Mouse (Mus musculus): Measurements from ENCODE around the gene Tmem121b. TPM values are rescaled to one million over a fixed set of nuclear protein-coding genes. Genes with fewer than 3 reads are reported as not detected.

The Tmem121b gene
- total and polyA plus RNA-seq, 3 experiments, result 0.18 TPM; not detected in 2

DNA sequence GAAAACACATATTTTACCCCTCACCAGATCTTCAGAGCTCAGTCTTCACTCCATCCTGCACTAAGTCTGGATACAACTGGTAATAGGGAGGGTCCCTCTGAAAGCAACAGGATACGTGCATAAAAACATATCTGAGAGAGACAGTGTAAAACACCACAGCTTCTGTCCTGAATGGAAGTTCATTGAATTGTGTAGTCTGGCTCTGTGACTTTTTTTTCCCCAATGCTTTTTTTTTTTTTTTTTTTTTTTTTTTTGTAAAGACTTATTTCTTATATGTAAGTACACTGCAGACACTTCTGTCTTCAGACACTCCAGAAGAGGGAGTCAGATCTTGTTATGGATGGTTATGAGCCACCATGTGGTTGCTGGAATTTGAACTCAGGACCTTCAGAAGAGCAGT lies 39.0 kb upstream of the Tmem121b start:
- Histone ChIP-seq H3K4me1 (ENCODE audit: control insufficient read depth in 1 of 2, insufficient read depth in 2 of 2, low read length in 2 of 2) (peaks cover 2 to 15% of the 10 kb centered on the region in 2 experiments), H3K4me3 (ENCODE audit: control insufficient read depth in 1 of 2, insufficient read depth in 1 of 2, low read depth in 2 of 2, low read length in 2 of 2) (no peak overlapping the region), H3K27ac (ENCODE audit: control insufficient read depth, low read depth, low read length) (no peak overlapping the region), H3K9me3 (replicated peaks; ENCODE audit: insufficient read depth, low read length) (no peaks in the 10 kb centered on the region), H3K79me2 (ENCODE audit: control insufficient read depth, insufficient read depth, low read length, poor library complexity) (peaks cover 9% of the 10 kb centered on the region), H3K36me3 (ENCODE audit: control insufficient read depth in 1 of 2, insufficient read depth in 2 of 2, low read length in 2 of 2) (peaks cover 0 to 14% of the 10 kb centered on the region in 2 experiments; a peak in 2 of 4 replicates), H3K9ac (ENCODE audit: control insufficient read depth, low read depth, low read length, poor library complexity, severe bottlenecking) (no peak overlapping the region), H3K27me3 (ENCODE audit: control insufficient read depth in 1 of 2, insufficient read depth in 2 of 2, low read length in 2 of 2) (no peaks in the 10 kb centered on the region; a peak in 1 of 4 replicates)
- DNase-seq (ENCODE audit: low read depth, low spot score), result no peak
- TF ChIP-seq POLR2AphosphoS5 (IDR thresholded peaks at IDR 0.05; ENCODE audit: borderline replicate concordance, low read depth, low read length) (no peak), ZNF384 (IDR thresholded peaks at IDR 0.05; ENCODE audit: low read depth, low read length) (peak; percentile 84), NRF1 (IDR thresholded peaks at IDR 0.05; ENCODE audit: insufficient read depth, low read depth, low read length, poor library complexity, severe bottlenecking) (no peak)

DNA sequence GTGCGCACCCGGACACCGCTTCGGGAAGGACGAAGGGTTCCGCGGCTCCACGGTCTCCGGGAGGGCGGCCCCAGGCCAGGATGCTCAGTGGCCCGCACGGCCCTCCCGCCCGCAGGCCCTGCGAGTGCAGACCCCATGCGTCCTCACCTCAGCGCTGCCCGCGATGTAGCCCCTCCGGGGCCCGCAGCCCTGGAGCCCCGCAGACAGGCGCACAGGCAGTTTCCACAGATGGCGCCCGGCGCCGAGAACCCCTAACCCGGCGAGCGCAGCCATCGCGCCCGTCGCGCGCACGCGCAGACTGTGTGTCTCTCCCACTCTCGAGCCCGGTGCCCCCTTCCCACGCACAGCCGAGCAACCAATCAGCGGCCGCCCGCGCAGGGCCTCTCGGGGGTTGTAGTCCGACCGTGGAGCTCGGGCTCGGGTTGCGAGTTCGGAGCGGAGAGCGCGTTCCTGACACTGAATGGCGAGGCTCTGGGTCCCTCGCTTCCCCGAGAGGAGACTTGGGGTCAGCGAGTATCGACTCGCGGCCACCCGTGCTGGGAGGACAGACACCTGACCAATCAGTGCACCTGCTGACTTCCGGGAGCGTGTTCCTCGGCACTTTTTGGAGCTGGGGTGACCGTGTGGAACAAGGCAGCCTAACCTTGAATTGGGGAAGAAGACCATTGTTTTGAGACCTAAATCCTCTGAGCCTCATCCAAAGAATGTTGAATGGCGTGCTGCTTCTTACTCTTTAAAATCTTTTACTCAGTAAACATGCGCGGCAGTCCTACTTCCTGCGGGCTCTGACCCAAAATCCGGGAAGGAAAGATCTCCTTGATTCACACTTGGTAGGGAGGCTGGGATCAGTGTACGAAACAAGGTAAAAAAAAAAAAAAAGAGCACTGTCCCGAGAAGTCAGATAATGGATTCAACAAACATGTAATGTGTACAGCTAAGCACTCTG lies 37.7 kb upstream of the Tmem121b start, which contains the start of gene Hdhd5:
Gene Hdhd5 (minus strand): TSS at position 300 of the 946 bp plus-strand sequence.
- peak within 1 kb of the TSS; percentile 77 for H3K9ac ChIP-seq (ENCODE audit: control insufficient read depth, low read depth, low read length, poor library complexity, severe bottlenecking)
- peaks cover 2 to 15% of the 10 kb centered on the region in 2 experiments for H3K4me1 ChIP-seq (ENCODE audit: control insufficient read depth in 1 of 2, insufficient read depth in 2 of 2, low read length in 2 of 2)
- H3K4me3 ChIP-seq (ENCODE audit: control insufficient read depth in 1 of 2, insufficient read depth in 1 of 2, low read depth in 2 of 2, low read length in 2 of 2), result peak within 1 kb of the TSS; percentile 80 to 81
- DNase-seq (ENCODE audit: low read depth, low spot score), result peak; percentile 94
- H3K27me3 ChIP-seq (ENCODE audit: control insufficient read depth in 1 of 2, insufficient read depth in 2 of 2, low read length in 2 of 2), result no peaks in the 10 kb centered on the region; a peak in 1 of 4 replicates
- H3K9me3 ChIP-seq (replicated peaks; ENCODE audit: insufficient read depth, low read length), result no peaks in the 10 kb centered on the region
- TF ChIP-seq POLR2A (IDR thresholded peaks at IDR 0.05; ENCODE audit: control insufficient read depth in 1 of 2, insufficient read depth in 1 of 2, low read depth in 1 of 2, low read length in 2 of 2, poor library complexity in 1 of 2), result peak; percentile 93 to 94
- TF ChIP-seq RCOR1 (IDR thresholded peaks at IDR 0.05; ENCODE audit: low read depth, low read length), result peak; percentile 39; the same call in 1 of the 2 replicates
- TF ChIP-seq ZNF384 (IDR thresholded peaks at IDR 0.05; ENCODE audit: low read depth, low read length), result peak; percentile 47; the same call in 1 of the 2 replicates
- 0 out of 2 replicates have a peak, but pooled peaks have one; percentile 17 for TF ChIP-seq TBP (IDR thresholded peaks at IDR 0.05; ENCODE audit: low read depth, low read length)
- peak; percentile 88 for TF ChIP-seq NRF1 (IDR thresholded peaks at IDR 0.05; ENCODE audit: insufficient read depth, low read depth, low read length, poor library complexity, severe bottlenecking)
- no peak for TF ChIP-seq GABPA (IDR thresholded peaks at IDR 0.05; ENCODE audit: low read depth, low read length)
- TF ChIP-seq POLR2AphosphoS2 (IDR thresholded peaks at IDR 0.05; ENCODE audit: low read length), result peak; percentile 86
- TF ChIP-seq KAT2A (conservative IDR thresholded peaks at IDR 0.05; ENCODE audit: low read depth, low read length), result peak; percentile 76
- peak; percentile 92 for TF ChIP-seq NELFE (IDR thresholded peaks at IDR 0.05; ENCODE audit: low read depth, low read length)
- no peak; the same call in 1 of the 2 replicates for TF ChIP-seq CHD1 (IDR thresholded peaks at IDR 0.05; ENCODE audit: low read depth, low read length)
- TF ChIP-seq MAFK (IDR thresholded peaks at IDR 0.05; ENCODE audit: borderline replicate concordance, low read depth, low read length), result no peak
- TF ChIP-seq HCFC1 (IDR thresholded peaks at IDR 0.05; ENCODE audit: low read depth, low read length), result peak; percentile 97
- TF ChIP-seq SIN3A (IDR thresholded peaks at IDR 0.05; ENCODE audit: low read length), result peak; percentile 70
- TF ChIP-seq ETS1 (IDR thresholded peaks at IDR 0.05; ENCODE audit: low read depth, low read length), result 0 out of 2 replicates have a peak, but pooled peaks have one; percentile 22
- 0 out of 4 replicates have a peak, but pooled peaks of 1 of the 2 experiments have one; percentile 27 for TF ChIP-seq EP300 (IDR thresholded peaks at IDR 0.05; ENCODE audit: low read depth in 1 of 2, low read length in 2 of 2)
- peak; percentile 77 for TF ChIP-seq ELF1 (IDR thresholded peaks at IDR 0.05; ENCODE audit: low read depth, low read length)
- no peak for TF ChIP-seq ZKSCAN1 (IDR thresholded peaks at IDR 0.05; ENCODE audit: low read depth, low read length)
- no peak for TF ChIP-seq MYB (IDR thresholded peaks at IDR 0.05; ENCODE audit: low read depth, low read length)
- no peak for TF ChIP-seq CHD2 (IDR thresholded peaks at IDR 0.05; ENCODE audit: low read length)
- peak; percentile 67 for TF ChIP-seq TCF12 (IDR thresholded peaks at IDR 0.05; ENCODE audit: low read depth, low read length)
- TF ChIP-seq MAX (IDR thresholded peaks at IDR 0.05; ENCODE audit: low read length), result peak; percentile 63
- TF ChIP-seq MAZ (IDR thresholded peaks at IDR 0.05; ENCODE audit: low read depth, low read length), result peak; percentile 89; the same call in 1 of the 2 replicates
- TF ChIP-seq ZMIZ1 (IDR thresholded peaks at IDR 0.05; ENCODE audit: low read depth, low read length), result peak; percentile 59; the same call in 1 of the 2 replicates
- TF ChIP-seq SMC3 (IDR thresholded peaks at IDR 0.05; ENCODE audit: low read depth, low read length), result no peak
- TF ChIP-seq MXI1 (IDR thresholded peaks at IDR 0.05; ENCODE audit: low read depth, low read length), result peak; percentile 62; the same call in 1 of the 2 replicates
- peak; percentile 54; the same call in 1 of the 2 replicates for TF ChIP-seq USF1 (IDR thresholded peaks at IDR 0.05; ENCODE audit: low read depth, low read length)
- TF ChIP-seq RAD21 (IDR thresholded peaks at IDR 0.05; ENCODE audit: low read depth, low read length), result no peak
- H3K79me2 ChIP-seq (ENCODE audit: control insufficient read depth, insufficient read depth, low read length, poor library complexity), result peaks cover 9% of the 10 kb centered on the region
- H3K27ac ChIP-seq (ENCODE audit: control insufficient read depth, low read depth, low read length), result no peak within 1 kb of the TSS
- H3K36me3 ChIP-seq (ENCODE audit: control insufficient read depth in 1 of 2, insufficient read depth in 2 of 2, low read length in 2 of 2), result peaks cover 0 to 14% of the 10 kb centered on the region in 2 experiments; a peak in 2 of 4 replicates
